Mouse (Mus musculus) myocyte (in vitro differentiated cells): ENCODE measurements around the gene Mindy3. TPM values are rescaled to one million over a fixed set of nuclear protein-coding genes. Genes with fewer than 3 reads are reported as not detected.

Experiments
- H3K27me3 ChIP-seq: one replicate; pipeline ENCODE4 v1.6.1; 2011; ENCODE audit not compliant: control insufficient read depth, insufficient read depth, insufficient read length
- H3K36me3 ChIP-seq: one replicate; pipeline ENCODE4 v1.6.1; 2011; ENCODE audit not compliant: control insufficient read depth, insufficient read depth
- H3K4me2 ChIP-seq: one replicate; pipeline ENCODE4 v1.6.1; 2011; ENCODE audit warnings: low read depth, control low read depth
- H3K4me3 ChIP-seq: one replicate; pipeline ENCODE4 v1.5.1; 2011; ENCODE audit warnings: mild to moderate bottlenecking, control low read depth, moderate library complexity
- H3K79me2 ChIP-seq: one replicate; pipeline ENCODE4 v1.6.1; 2011; ENCODE audit not compliant: control insufficient read depth, insufficient read depth
- H3ac ChIP-seq: one replicate; pipeline ENCODE4 v1.6.1; 2011; ENCODE audit not compliant: control insufficient read depth, insufficient read length
- CEBPB ChIP-seq: IDR thresholded peaks from 2 replicates; pipeline ENCODE4 v1.6.1; 2011; ENCODE audit warnings: mild to moderate bottlenecking, moderate library complexity; ENCODE audit not compliant: poor library complexity, insufficient read depth, severe bottlenecking
- E2F4 ChIP-seq: IDR thresholded peaks from one replicate; pipeline ENCODE4 v1.6.1; 2011; ENCODE audit warnings: mild to moderate bottlenecking, control low read depth, moderate library complexity; ENCODE audit not compliant: insufficient read depth
- MAX ChIP-seq: IDR thresholded peaks from one replicate; pipeline ENCODE4 v1.6.1; 2011; ENCODE audit warnings: low read depth, mild to moderate bottlenecking, control low read depth
- MYOD1 ChIP-seq, 3 experiments: IDR thresholded peaks; one replicate each; pipeline ENCODE4 v1.6.1; 2011; ENCODE audit warnings: control low read depth in 2 of 3, low read depth in 2 of 3, mild to moderate bottlenecking in 2 of 3, moderate library complexity in 1 of 3; ENCODE audit not compliant: insufficient read length in 2 of 3, control insufficient read depth in 1 of 3
- MYOG ChIP-seq, 3 experiments: IDR thresholded peaks; one replicate each; pipeline ENCODE4 v1.6.1; 2011; ENCODE audit warnings: control low read depth in 2 of 3, low read depth in 2 of 3, mild to moderate bottlenecking in 2 of 3; ENCODE audit not compliant: insufficient read length in 2 of 3, control insufficient read depth in 1 of 3, insufficient read depth in 1 of 3
- POLR2A ChIP-seq: IDR thresholded peaks from one replicate; pipeline ENCODE4 v1.6.1; 2011; ENCODE audit warnings: low read depth, mild to moderate bottlenecking, control low read depth, moderate library complexity; ENCODE audit not compliant: insufficient read length
- POLR2AphosphoS2 ChIP-seq: IDR thresholded peaks from one replicate; pipeline ENCODE4 v1.6.1; 2011; ENCODE audit warnings: low read depth, control low read depth; ENCODE audit not compliant: insufficient read length
- REST ChIP-seq: IDR thresholded peaks from one replicate; pipeline ENCODE4 v1.6.1; 2011; ENCODE audit warnings: mild to moderate bottlenecking, control low read depth, moderate library complexity; ENCODE audit not compliant: insufficient read depth, insufficient read length
- SRF ChIP-seq: IDR thresholded peaks from one replicate; pipeline ENCODE4 v1.6.1; 2011; ENCODE audit warnings: low read depth; ENCODE audit not compliant: control insufficient read depth, insufficient read length
- TCF12 ChIP-seq: IDR thresholded peaks from one replicate; pipeline ENCODE4 v1.6.1; 2011; ENCODE audit warnings: mild to moderate bottlenecking, control low read depth; ENCODE audit not compliant: poor library complexity, insufficient read depth, severe bottlenecking
- TCF3 ChIP-seq: IDR thresholded peaks from one replicate; pipeline ENCODE4 v1.6.1; 2011; ENCODE audit warnings: low read depth, control low read depth; ENCODE audit not compliant: insufficient read length
- USF1 ChIP-seq: IDR thresholded peaks from one replicate; pipeline ENCODE4 v1.6.1; 2011; ENCODE audit warnings: low read depth, mild to moderate bottlenecking, control low read depth, moderate library complexity
- polyA plus RNA-seq: library from polyadenylated mRNA; unstranded; fragments of >200 nt; fragmentation: generic; extraction: Trizol; gene quantifications from one replicate; pipeline ENCODE4 v1.2.1, GENCODE M21; 2012; ENCODE audit warnings: missing spikeins

Gene Mindy3
- polyA plus RNA-seq, 1 experiment = 19.1 TPM

DNA sequence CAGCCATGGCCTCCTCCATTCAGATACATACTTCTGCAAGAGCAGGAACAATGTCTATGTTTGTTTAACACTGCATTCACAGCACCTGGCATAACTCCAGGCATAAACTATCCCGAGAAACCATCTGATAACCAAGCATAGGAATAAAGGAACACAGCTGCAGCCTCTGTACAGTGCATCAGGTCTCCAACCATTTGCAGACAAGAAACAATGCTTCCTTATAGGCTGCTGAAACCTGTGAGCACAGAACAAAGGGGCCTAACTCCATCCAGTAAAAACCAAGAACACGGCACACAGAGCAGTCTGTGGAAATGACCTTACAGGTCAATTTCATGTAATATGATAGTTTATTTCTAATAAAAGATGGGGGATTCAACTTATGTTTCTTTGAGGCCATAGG, 39.0 kb downstream of the Mindy3 start:
- TF ChIP-seq E2F4 (no peak), TCF3 (no peak), POLR2AphosphoS2 (no peak), SRF (no peak), MAX (no peak), MYOD1 (IDR thresholded peaks at IDR 0.05; ENCODE audit: control insufficient read depth in 1 of 3, insufficient read length in 2 of 3, low read depth in 2 of 3) (no peak), POLR2A (no peak), USF1 (no peak), TCF12 (no peak), MYOG (IDR thresholded peaks at IDR 0.05; ENCODE audit: control insufficient read depth in 1 of 3, insufficient read depth in 1 of 3, insufficient read length in 2 of 3, low read depth in 2 of 3) (no peak), CEBPB (no peak), REST (no peak)
- Histone ChIP-seq H3K79me2 (no peaks in the 10 kb centered on the region), H3K27me3 (no peaks in the 10 kb centered on the region), H3K4me3 (no peak overlapping the region), H3K36me3 (peaks cover 10% of the 10 kb centered on the region), H3K4me2 (no peak overlapping the region), H3ac (no peak overlapping the region)

DNA sequence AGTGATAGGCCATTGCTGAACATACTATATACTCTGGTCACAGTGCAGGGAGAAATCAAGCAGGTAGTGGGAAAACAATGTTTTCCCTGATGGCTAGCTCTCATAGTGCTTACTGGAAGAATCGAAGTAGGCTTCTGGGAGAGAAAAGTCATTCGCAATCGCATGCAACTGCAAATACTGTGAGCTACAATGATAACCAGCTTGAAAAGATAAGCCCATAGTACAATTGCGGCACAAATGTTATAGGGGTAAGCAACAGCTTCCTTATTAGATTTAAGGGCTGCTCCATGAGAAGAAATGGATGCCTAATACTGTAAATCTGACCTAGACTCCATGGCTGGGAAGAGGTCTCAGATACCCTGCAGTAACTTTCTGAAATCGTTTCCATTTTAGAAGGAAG, 40.7 kb downstream of the Mindy3 start:
- Histone ChIP-seq H3K27me3 (no peaks in the 10 kb centered on the region), H3K4me3 (no peak overlapping the region), H3ac (no peak overlapping the region), H3K36me3 (peaks cover 10% of the 10 kb centered on the region), H3K4me2 (no peak overlapping the region), H3K79me2 (no peaks in the 10 kb centered on the region)
- TF ChIP-seq TCF12 = no peak
- TF ChIP-seq POLR2A = no peak
- TF ChIP-seq CEBPB = no peak
- TF ChIP-seq POLR2AphosphoS2 = no peak
- no peak for TF ChIP-seq E2F4
- TF ChIP-seq TCF3 = no peak
- no peak for TF ChIP-seq USF1
- TF ChIP-seq REST = no peak
- TF ChIP-seq MAX = no peak
- no peak for TF ChIP-seq MYOD1 (IDR thresholded peaks at IDR 0.05; ENCODE audit: control insufficient read depth in 1 of 3, insufficient read length in 2 of 3, low read depth in 2 of 3)
- no peak for TF ChIP-seq SRF
- TF ChIP-seq MYOG (IDR thresholded peaks at IDR 0.05; ENCODE audit: control insufficient read depth in 1 of 3, insufficient read depth in 1 of 3, insufficient read length in 2 of 3, low read depth in 2 of 3) = no peak

DNA sequence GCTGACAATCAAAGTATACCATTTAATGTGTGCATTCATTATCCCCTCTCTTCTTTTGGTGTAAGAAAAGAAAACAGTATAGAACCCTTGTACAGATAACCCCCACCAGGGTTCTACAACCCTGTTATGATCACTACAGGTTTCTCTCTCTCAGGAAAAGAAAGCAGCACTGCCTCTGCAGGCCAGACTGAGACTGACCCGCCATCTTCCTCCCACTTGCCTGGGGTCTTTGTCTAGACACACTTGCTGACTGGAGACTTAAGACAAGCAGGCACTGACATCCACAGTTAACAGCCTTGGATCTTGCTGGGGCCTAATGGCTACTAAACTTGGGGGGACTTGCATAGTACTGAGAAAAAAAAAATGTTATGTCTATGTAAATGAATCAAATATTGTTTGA, 42.2 kb downstream of the Mindy3 start:
- Histone ChIP-seq H3K27me3 (no peaks in the 10 kb centered on the region), H3K79me2 (no peaks in the 10 kb centered on the region), H3K4me2 (no peak overlapping the region), H3K4me3 (no peak overlapping the region), H3ac (no peak overlapping the region), H3K36me3 (peaks cover 10% of the 10 kb centered on the region)
- TF ChIP-seq MAX = no peak
- no peak for TF ChIP-seq MYOD1 (IDR thresholded peaks at IDR 0.05; ENCODE audit: control insufficient read depth in 1 of 3, insufficient read length in 2 of 3, low read depth in 2 of 3)
- TF ChIP-seq TCF12 = no peak
- TF ChIP-seq E2F4 = no peak
- no peak for TF ChIP-seq USF1
- no peak for TF ChIP-seq TCF3
- no peak for TF ChIP-seq SRF
- no peak for TF ChIP-seq CEBPB
- no peak for TF ChIP-seq MYOG (IDR thresholded peaks at IDR 0.05; ENCODE audit: control insufficient read depth in 1 of 3, insufficient read depth in 1 of 3, insufficient read length in 2 of 3, low read depth in 2 of 3)
- TF ChIP-seq POLR2A = no peak
- no peak for TF ChIP-seq POLR2AphosphoS2
- TF ChIP-seq REST = no peak

DNA sequence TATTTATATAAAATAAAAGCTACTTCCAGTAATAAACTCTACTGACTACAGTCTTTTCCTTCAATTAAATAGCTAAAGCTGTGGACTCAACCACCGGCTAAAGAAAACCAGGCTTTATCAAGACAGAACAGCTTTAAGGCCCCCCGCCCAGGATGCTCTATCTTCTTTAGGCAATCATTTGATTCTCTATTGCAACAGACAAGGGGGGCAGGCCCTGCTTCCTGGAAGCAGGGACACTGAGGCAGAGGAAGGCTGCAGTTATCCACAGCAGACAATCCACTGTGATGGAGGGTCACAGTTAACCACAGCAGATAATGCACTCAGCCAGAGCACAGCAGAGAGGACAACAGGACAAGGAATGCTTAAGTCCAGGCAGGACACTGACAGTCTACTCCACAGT, 46.4 kb downstream of the Mindy3 start:
- Histone ChIP-seq H3ac (no peak overlapping the region), H3K4me3 (no peak overlapping the region), H3K79me2 (no peaks in the 10 kb centered on the region), H3K4me2 (no peak overlapping the region), H3K27me3 (no peaks in the 10 kb centered on the region), H3K36me3 (peaks cover 4% of the 10 kb centered on the region)
- TF ChIP-seq USF1 (no peak), TCF12 (no peak), CEBPB (no peak), POLR2A (no peak), MYOD1 (IDR thresholded peaks at IDR 0.05; ENCODE audit: control insufficient read depth in 1 of 3, insufficient read length in 2 of 3, low read depth in 2 of 3) (no peak), REST (no peak), MYOG (IDR thresholded peaks at IDR 0.05; ENCODE audit: control insufficient read depth in 1 of 3, insufficient read depth in 1 of 3, insufficient read length in 2 of 3, low read depth in 2 of 3) (no peak), POLR2AphosphoS2 (no peak), TCF3 (no peak)
